Mouse (Mus musculus) heart, adult 9 months (tissue): Measurements from ENCODE around the gene Etfrf1.

ENCODE experiments used
- DNase-seq, 2 experiments: peaks; one replicate each; pipeline ENCODE4 v3.0.0; 2022; ENCODE audit warnings: low spot score in 2 of 2

Etfrf1 gene

GRCm38 (mm10) chr6:145226296-145226695 lies 15.4 kb downstream of the Etfrf1 start:
- DNase-seq, result no peak

- no peak for DNase-seq
These were observed 23.5 kb downstream of the Etfrf1 start for GRCm38 (mm10) chr6:145234391-145234790.

GRCm38 (mm10) chr6:145235367-145235766 lies 24.4 kb downstream of the Etfrf1 start:
- DNase-seq, result no peak

GRCm38 (mm10) chr6:145237148-145237547 lies 26.2 kb downstream of the Etfrf1 start:
- no peak for DNase-seq

- DNase-seq, result no peak
These were observed 29.4 kb downstream of the Etfrf1 start for GRCm38 (mm10) chr6:145240285-145240684.

- DNase-seq, result no peak
These were observed 31.6 kb downstream of the Etfrf1 start for GRCm38 (mm10) chr6:145242521-145242920.

- no peak for DNase-seq
These were observed 35.9 kb downstream of the Etfrf1 start for GRCm38 (mm10) chr6:145246841-145247240.

GRCm38 (mm10) chr6:145247886-145248285 lies 37.0 kb downstream of the Etfrf1 start:
- no peak for DNase-seq

- peak; percentile 44 to 60 for DNase-seq
These were observed 38.6 kb downstream of the Etfrf1 start for GRCm38 (mm10) chr6:145249291-145250184.

- DNase-seq, result peak; percentile 92
These were observed 39.4 kb downstream of the Etfrf1 start, which contains the start of gene Kras for GRCm38 (mm10) chr6:145250185-145250791. Gene Kras (minus strand): TSS chr6:145250239.

GRCm38 (mm10) chr6:145250820-145251219 lies 39.9 kb downstream of the Etfrf1 start:
- peak; percentile 6 to 7 for DNase-seq

- peak; percentile 48 to 61 for DNase-seq
These were observed 45.2 kb downstream of the Etfrf1 start for GRCm38 (mm10) chr6:145255952-145256700.

- DNase-seq, result peak in 1 of 2 experiments; percentile 36
These were observed 45.8 kb downstream of the Etfrf1 start for GRCm38 (mm10) chr6:145256701-145257073.

- no peak for DNase-seq
These were observed 51.4 kb downstream of the Etfrf1 start for GRCm38 (mm10) chr6:145262314-145262713.
